Mouse (Mus musculus): ENCODE measurements around the gene Acss1. TPM values are rescaled to one million over a fixed set of nuclear protein-coding genes. Genes with fewer than 3 reads are reported as not detected.
A peak's percentile ranks its signal among the peaks of the same experiment; 100 is the strongest.

Gene Acss1
- polyA plus RNA-seq, 1 experiment from 2014 or later, result 46.6 TPM

DNA sequence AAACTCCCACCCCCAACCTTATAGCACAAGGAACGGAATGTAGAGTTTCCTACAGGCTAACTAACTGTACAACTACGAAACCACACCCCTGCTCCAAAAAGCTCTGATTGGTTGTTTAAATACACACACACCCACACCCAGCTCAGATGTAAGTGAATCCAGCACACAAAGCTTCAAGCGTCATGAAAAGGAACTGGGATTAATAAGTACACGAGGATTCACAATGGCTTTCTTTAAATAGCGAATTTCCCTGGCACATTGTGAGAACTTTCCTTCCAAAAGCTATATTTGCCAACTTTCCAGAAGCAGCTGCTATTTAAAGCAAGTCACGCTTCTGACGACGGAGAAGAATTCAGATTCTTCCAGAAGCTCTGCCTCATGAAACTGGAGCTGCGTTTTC lies 5.0 kb downstream of the Acss1 start:
- H3K27me3 ChIP-seq (ENCODE audit: control insufficient read depth, insufficient read depth, low read length), result no peaks in the 10 kb centered on the region
- no peak overlapping the region for H3K4me3 ChIP-seq (ENCODE audit: low read depth, low read length)
- H3K36me3 ChIP-seq (ENCODE audit: control insufficient read depth, insufficient read depth, low read length), result no peaks in the 10 kb centered on the region; the same call in 1 of the 2 replicates
- H3K4me2 ChIP-seq (ENCODE audit: low read depth, low read length, severe bottlenecking), result no peak overlapping the region
- ATAC-seq (replicated peaks; ENCODE audit: low FRiP score) (no peak), DNase-seq (ENCODE audit: low spot score) (no peak)
- H3K9ac ChIP-seq (ENCODE audit: low read length), result no peak overlapping the region
- no peaks in the 10 kb centered on the region; the same call in 1 of the 2 replicates for H3K4me1 ChIP-seq (replicated peaks; ENCODE audit: control insufficient read depth, insufficient read depth, low read length)
- no peaks in the 10 kb centered on the region for H3K9me3 ChIP-seq (ENCODE audit: control insufficient read depth, low read length)
- 80% methylated on average over 9 of the region's 9 CpGs for WGBS
- H3K27ac ChIP-seq (ENCODE audit: low read depth, low read length), result no peak overlapping the region

DNA sequence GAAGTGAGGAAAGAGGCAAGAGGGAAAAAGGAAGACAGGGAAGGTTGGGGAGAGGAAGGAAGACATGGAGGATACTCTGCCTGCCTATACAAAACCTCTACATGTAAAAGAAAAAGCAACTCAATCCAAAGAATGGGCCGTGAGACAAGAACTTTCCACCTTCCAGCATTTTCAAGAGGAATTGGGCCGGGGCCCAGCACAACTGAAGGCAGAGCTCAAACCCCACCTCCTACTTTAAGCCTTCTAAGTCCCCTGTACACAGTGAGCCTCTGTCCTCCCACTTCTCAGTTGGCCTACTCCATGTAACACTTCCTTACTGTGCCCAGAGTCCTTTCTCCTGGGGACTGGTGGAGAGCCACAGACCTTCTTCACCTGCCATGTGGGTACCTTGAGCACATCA lies 6.3 kb downstream of the Acss1 start:
- H3K27ac ChIP-seq (ENCODE audit: low read depth, low read length), result no peak overlapping the region
- no peak overlapping the region for H3K9ac ChIP-seq (ENCODE audit: low read length)
- no peak for DNase-seq (ENCODE audit: low spot score)
- WGBS, result 76% methylated on average over 2 of the region's 2 CpGs
- ATAC-seq (replicated peaks; ENCODE audit: low FRiP score), result no peak
- peaks cover 2% of the 10 kb centered on the region; the same call in 1 of the 2 replicates for H3K4me1 ChIP-seq (replicated peaks; ENCODE audit: control insufficient read depth, insufficient read depth, low read length)
- H3K9me3 ChIP-seq (ENCODE audit: control insufficient read depth, low read length), result no peaks in the 10 kb centered on the region
- no peaks in the 10 kb centered on the region; the same call in 1 of the 2 replicates for H3K36me3 ChIP-seq (ENCODE audit: control insufficient read depth, insufficient read depth, low read length)
- no peak overlapping the region for H3K4me2 ChIP-seq (ENCODE audit: low read depth, low read length, severe bottlenecking)
- H3K4me3 ChIP-seq (ENCODE audit: low read depth, low read length), result no peak overlapping the region
- H3K27me3 ChIP-seq (ENCODE audit: control insufficient read depth, insufficient read depth, low read length), result no peaks in the 10 kb centered on the region

DNA sequence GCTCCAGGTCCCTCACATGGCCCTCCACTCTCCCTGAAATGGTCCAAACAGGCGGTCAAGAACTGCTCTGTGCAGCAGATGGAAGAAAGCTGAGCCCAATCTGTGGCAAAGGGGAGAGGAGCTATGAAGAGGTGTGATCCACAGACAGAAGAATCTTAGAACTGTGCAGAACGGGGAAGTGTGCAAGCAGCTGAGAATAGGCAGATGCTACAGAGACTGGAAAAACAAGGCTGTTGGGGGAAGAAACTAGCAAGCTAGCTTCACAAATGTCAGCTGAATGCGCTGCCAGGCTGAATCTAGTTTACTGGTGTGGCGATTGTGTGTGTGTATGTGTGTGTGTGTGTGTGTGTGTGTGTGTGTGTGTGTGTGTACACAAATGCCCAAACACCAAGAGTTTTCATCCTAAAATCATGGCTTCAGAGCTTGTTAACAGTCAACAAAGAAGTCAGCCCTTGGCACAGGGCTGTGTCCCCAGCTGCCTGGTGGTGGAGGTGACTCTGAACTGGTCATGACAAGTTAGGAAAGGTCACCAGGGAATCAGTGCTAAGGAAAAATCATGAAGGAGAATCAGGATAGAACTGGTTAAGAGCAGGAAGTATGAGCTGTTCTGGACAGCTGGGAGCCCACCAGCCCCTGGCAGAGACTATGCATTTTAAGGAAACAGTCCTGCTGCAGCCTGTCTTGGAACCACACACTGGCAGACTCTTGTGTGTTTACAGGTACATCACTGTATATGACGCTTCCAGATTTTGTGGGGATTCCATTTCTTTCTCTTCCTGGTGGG lies 7.4 kb downstream of the Acss1 start:
- DNase-seq (ENCODE audit: low spot score), result no peak
- H3K4me3 ChIP-seq (ENCODE audit: low read depth, low read length), result no peak overlapping the region
- no peak overlapping the region for H3K9ac ChIP-seq (ENCODE audit: low read length)
- no peak for ATAC-seq (replicated peaks; ENCODE audit: low FRiP score)
- no peaks in the 10 kb centered on the region for H3K9me3 ChIP-seq (ENCODE audit: control insufficient read depth, low read length)
- no peaks in the 10 kb centered on the region for H3K27me3 ChIP-seq (ENCODE audit: control insufficient read depth, insufficient read depth, low read length)
- H3K36me3 ChIP-seq (ENCODE audit: control insufficient read depth, insufficient read depth, low read length), result no peaks in the 10 kb centered on the region; the same call in 1 of the 2 replicates
- no peak overlapping the region for H3K27ac ChIP-seq (ENCODE audit: low read depth, low read length)
- H3K4me2 ChIP-seq (ENCODE audit: low read depth, low read length, severe bottlenecking), result no peak overlapping the region
- peaks cover 2% of the 10 kb centered on the region; the same call in 1 of the 2 replicates for H3K4me1 ChIP-seq (replicated peaks; ENCODE audit: control insufficient read depth, insufficient read depth, low read length)
- WGBS, result 89% methylated on average over 5 of the region's 5 CpGs

DNA sequence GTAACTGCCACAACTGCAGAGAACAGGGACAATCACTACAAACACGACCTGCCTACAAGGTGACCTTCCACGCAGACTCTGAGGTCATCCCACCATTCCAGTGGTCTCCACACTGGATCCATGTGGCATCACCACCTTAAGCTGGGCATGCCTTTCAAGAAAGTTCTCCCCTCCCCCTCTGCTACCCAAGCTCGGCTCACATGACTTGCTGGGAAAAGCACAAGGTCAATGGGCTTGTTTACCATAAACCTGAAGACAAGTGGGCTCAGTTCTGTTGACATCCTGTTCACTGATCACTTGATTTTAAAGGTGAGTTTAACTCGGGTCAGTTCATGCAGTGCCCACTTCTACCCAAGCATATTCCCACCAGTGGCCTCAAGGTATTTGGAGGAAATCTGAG lies 8.3 kb downstream of the Acss1 start:
- Histone ChIP-seq H3K4me2 (ENCODE audit: low read depth, low read length, severe bottlenecking) (no peak overlapping the region), H3K27me3 (ENCODE audit: control insufficient read depth, insufficient read depth, low read length) (no peaks in the 10 kb centered on the region), H3K9ac (ENCODE audit: low read length) (no peak overlapping the region), H3K4me3 (ENCODE audit: low read depth, low read length) (no peak overlapping the region), H3K4me1 (replicated peaks; ENCODE audit: control insufficient read depth, insufficient read depth, low read length) (peaks cover 2% of the 10 kb centered on the region; the same call in 1 of the 2 replicates), H3K9me3 (ENCODE audit: control insufficient read depth, low read length) (no peaks in the 10 kb centered on the region), H3K27ac (ENCODE audit: low read depth, low read length) (no peak overlapping the region), H3K36me3 (ENCODE audit: control insufficient read depth, insufficient read depth, low read length) (no peaks in the 10 kb centered on the region; the same call in 1 of the 2 replicates)
- 57% methylated on average over 4 of the region's 4 CpGs for WGBS
- DNase-seq (ENCODE audit: low spot score) (no peak), ATAC-seq (replicated peaks; ENCODE audit: low FRiP score) (no peak)

DNA sequence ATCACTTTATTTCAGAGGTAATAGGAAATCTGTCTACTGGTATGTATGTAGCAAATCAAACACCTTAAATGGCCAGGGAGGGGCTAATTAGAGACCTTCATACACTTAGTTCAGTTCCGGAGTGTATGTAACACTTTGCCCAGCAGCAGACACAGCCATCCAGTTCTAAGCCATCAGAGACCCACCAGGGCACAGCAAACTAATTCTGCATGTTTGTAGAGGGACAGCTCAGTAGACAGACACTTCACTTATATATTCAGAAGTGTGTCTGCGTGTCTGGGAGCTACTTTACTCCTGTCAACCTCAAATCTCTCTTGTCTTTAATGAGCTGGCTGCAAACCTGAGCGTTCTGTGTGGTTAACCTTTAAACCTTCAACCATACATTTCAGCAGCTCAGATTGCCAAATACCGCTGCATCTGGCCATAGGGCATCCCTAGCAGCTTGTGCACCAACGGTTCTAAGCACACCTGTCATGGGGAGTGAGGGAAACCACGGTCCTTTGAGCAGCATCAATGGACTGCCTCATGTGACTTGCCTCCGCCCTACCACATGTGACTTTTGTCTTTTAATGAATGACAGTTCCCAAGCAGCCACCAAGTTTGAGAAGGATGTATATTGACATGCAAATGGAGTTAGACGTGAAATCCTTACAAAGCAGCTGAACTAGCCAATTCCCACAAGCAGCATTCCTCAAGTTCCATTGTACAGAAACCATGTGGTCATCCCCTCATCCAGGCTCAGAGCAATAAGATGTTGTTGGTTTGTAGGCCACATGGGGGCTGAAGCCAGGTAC lies 11.1 kb downstream of the Acss1 start:
- WGBS, result 46% methylated on average over 8 of the region's 8 CpGs
- no peak for DNase-seq (ENCODE audit: low spot score)

DNA sequence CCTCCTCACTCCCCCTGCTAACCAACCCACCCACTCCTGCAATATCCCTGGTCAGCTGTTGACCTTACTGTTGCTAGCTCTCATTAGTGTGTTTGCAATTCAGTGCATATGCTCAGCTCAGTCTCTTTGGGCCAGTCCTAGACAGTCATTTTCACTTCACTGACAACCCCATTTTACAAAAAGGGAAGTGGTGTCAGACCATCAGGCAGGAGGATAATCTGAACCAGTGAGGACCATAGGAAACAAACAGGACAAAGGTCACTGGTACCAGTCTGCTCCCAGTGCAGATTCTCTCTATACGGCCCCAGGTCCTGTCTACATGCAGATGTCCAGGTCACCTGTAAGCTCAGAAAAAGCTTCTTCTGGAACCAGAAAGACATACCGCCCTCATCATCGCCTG lies 12.2 kb downstream of the Acss1 start:
- no peak for DNase-seq (ENCODE audit: low spot score)
- peaks cover 2% of the 10 kb centered on the region; the same call in 1 of the 2 replicates for H3K4me1 ChIP-seq (replicated peaks; ENCODE audit: control insufficient read depth, insufficient read depth, low read length)
- ATAC-seq (replicated peaks; ENCODE audit: low FRiP score), result no peak
- no peaks in the 10 kb centered on the region; the same call in 1 of the 2 replicates for H3K36me3 ChIP-seq (ENCODE audit: control insufficient read depth, insufficient read depth, low read length)
- no peak overlapping the region for H3K9ac ChIP-seq (ENCODE audit: low read length)
- H3K9me3 ChIP-seq (ENCODE audit: control insufficient read depth, low read length), result no peaks in the 10 kb centered on the region
- H3K4me3 ChIP-seq (ENCODE audit: low read depth, low read length), result no peak overlapping the region
- no peaks in the 10 kb centered on the region for H3K27me3 ChIP-seq (ENCODE audit: control insufficient read depth, insufficient read depth, low read length)
- H3K27ac ChIP-seq (ENCODE audit: low read depth, low read length), result no peak overlapping the region
- no peak overlapping the region for H3K4me2 ChIP-seq (ENCODE audit: low read depth, low read length, severe bottlenecking)
- WGBS, result 90% methylated on average over 3 of the region's 3 CpGs

More for the DNA sequence above, 11.1 kb downstream of the Acss1 start:
- Histone ChIP-seq H3K27ac (ENCODE audit: low read depth, low read length) (peak overlapping the region; percentile 82), H3K4me3 (ENCODE audit: low read depth, low read length) (no peak overlapping the region), H3K36me3 (ENCODE audit: control insufficient read depth, insufficient read depth, low read length) (no peaks in the 10 kb centered on the region; the same call in 1 of the 2 replicates), H3K4me1 (replicated peaks; ENCODE audit: control insufficient read depth, insufficient read depth, low read length) (peaks cover 2% of the 10 kb centered on the region; the same call in 1 of the 2 replicates), H3K27me3 (ENCODE audit: control insufficient read depth, insufficient read depth, low read length) (no peaks in the 10 kb centered on the region), H3K4me2 (ENCODE audit: low read depth, low read length, severe bottlenecking) (no peak overlapping the region), H3K9me3 (ENCODE audit: control insufficient read depth, low read length) (no peaks in the 10 kb centered on the region), H3K9ac (ENCODE audit: low read length) (no peak overlapping the region)
- peak; percentile 91 for ATAC-seq (replicated peaks; ENCODE audit: low FRiP score)

DNA sequence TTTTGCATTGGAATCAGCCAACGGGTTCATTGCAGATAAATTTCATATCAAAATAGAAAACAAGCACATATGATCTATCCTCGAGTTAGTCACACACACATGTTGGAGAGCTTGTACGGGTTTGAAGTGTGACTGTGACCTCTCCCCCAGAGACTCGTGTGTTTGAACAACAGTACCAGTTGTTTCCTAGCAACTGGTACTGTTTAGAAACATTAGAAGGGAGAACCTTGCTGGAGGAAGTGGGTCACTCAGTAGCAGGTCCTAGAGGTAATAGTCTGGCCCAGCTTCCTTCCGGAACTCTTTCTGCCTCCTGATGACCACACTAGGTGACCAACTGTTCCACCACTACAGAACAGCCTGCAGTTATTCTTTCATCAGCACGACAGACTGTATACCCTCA lies 13.0 kb downstream of the Acss1 start:
- H3K27ac ChIP-seq (ENCODE audit: low read depth, low read length), result no peak overlapping the region
- no peak overlapping the region for H3K9ac ChIP-seq (ENCODE audit: low read length)
- ATAC-seq (replicated peaks; ENCODE audit: low FRiP score) (no peak), DNase-seq (ENCODE audit: low spot score) (no peak)
- H3K9me3 ChIP-seq (ENCODE audit: control insufficient read depth, low read length), result no peaks in the 10 kb centered on the region
- no peak overlapping the region for H3K4me3 ChIP-seq (ENCODE audit: low read depth, low read length)
- peaks cover 6% of the 10 kb centered on the region; the same call in 1 of the 2 replicates for H3K4me1 ChIP-seq (replicated peaks; ENCODE audit: control insufficient read depth, insufficient read depth, low read length)
- no peaks in the 10 kb centered on the region for H3K27me3 ChIP-seq (ENCODE audit: control insufficient read depth, insufficient read depth, low read length)
- WGBS, result 89% methylated on average over 6 of the region's 6 CpGs
- H3K36me3 ChIP-seq (ENCODE audit: control insufficient read depth, insufficient read depth, low read length), result no peaks in the 10 kb centered on the region; the same call in 1 of the 2 replicates
- no peak overlapping the region for H3K4me2 ChIP-seq (ENCODE audit: low read depth, low read length, severe bottlenecking)

DNA sequence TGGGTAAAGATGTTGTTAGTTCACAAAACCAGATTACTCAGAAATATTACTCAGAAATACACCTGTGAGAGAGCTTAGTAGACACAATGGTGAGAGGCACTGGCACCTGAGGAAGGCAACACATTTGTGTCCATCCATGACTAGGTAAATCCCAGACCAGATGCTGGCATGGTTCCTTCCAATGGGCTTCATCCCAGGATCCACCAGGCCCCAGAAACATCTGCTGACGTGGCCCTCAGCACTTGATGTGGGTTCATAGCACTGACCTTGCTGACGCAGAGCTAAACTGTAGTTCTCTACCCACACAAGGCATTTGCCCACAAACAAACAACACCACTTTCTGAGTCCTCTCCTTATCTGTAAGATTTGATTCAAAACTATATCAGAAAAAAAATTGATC lies 13.5 kb downstream of the Acss1 start:
- DNase-seq (ENCODE audit: low spot score) (no peak), ATAC-seq (replicated peaks; ENCODE audit: low FRiP score) (no peak)
- Histone ChIP-seq H3K4me3 (ENCODE audit: low read depth, low read length) (no peak overlapping the region), H3K4me2 (ENCODE audit: low read depth, low read length, severe bottlenecking) (no peak overlapping the region), H3K9ac (ENCODE audit: low read length) (no peak overlapping the region), H3K9me3 (ENCODE audit: control insufficient read depth, low read length) (no peaks in the 10 kb centered on the region), H3K4me1 (replicated peaks; ENCODE audit: control insufficient read depth, insufficient read depth, low read length) (peaks cover 9% of the 10 kb centered on the region), H3K36me3 (ENCODE audit: control insufficient read depth, insufficient read depth, low read length) (no peaks in the 10 kb centered on the region; the same call in 1 of the 2 replicates), H3K27me3 (ENCODE audit: control insufficient read depth, insufficient read depth, low read length) (no peaks in the 10 kb centered on the region), H3K27ac (ENCODE audit: low read depth, low read length) (no peak overlapping the region)
- WGBS, result 87% methylated on average over 2 of the region's 2 CpGs
